Mouse (Mus musculus): ENCODE measurements around the gene Gcn1l1.

- no peak for TF ChIP-seq RCOR1 (IDR thresholded peaks at IDR 0.05; ENCODE audit: low read depth, low read length)
- TF ChIP-seq TAL1 (IDR thresholded peaks at IDR 0.05; ENCODE audit: low read length): no peak
- no peak for TF ChIP-seq JUND (IDR thresholded peaks at IDR 0.05; ENCODE audit: low read depth, low read length)
- no peak for TF ChIP-seq EP300 (IDR thresholded peaks at IDR 0.05; ENCODE audit: low read depth in 1 of 2, low read length in 2 of 2)
- TF ChIP-seq HCFC1 (IDR thresholded peaks at IDR 0.05; ENCODE audit: low read depth, low read length): no peak
- peak; percentile 81 to 98 (median 90) for TF ChIP-seq CTCF (IDR thresholded peaks at IDR 0.05 in 2 of 3, conservative IDR thresholded peaks at IDR 0.05 in 1 of 3; ENCODE audit: control insufficient read depth in 1 of 3, insufficient read depth in 1 of 3, low read depth in 2 of 3, low read length in 3 of 3, poor library complexity in 1 of 3, severe bottlenecking in 1 of 3)
- TF ChIP-seq ZKSCAN1 (IDR thresholded peaks at IDR 0.05; ENCODE audit: low read depth, low read length): no peak
Observed at GRCm38 (mm10) chr5:115538693-115539043, 26.4 kb upstream of the Gcn1l1 start.
